Mouse (Mus musculus): ENCODE measurements around the gene 3110040M04Rik.
"Not testable (repeated sequence)": the region's sequence is repeated elsewhere in the genome, so short reads cannot be mapped to it uniquely, and the experiment has no call there.

Gene 3110040M04Rik

GRCm38 (mm10) chr1:151203818-151204217 is at the start of gene 3110040M04Rik:
Gene 3110040M04Rik (plus strand): TSS chr1:151204121.
- not testable (repeated sequence) for DNase-seq

- not testable (repeated sequence) for DNase-seq
Observed at GRCm38 (mm10) chr1:151154131-151154530, 49.8 kb upstream of the 3110040M04Rik start.

- no peak for DNase-seq
Observed at GRCm38 (mm10) chr1:151156129-151156528, 47.8 kb upstream of the 3110040M04Rik start.

- DNase-seq: no peak
Observed at GRCm38 (mm10) chr1:151156777-151157632, 46.9 kb upstream of the 3110040M04Rik start.

GRCm38 (mm10) chr1:151157963-151158856 is 45.7 kb upstream of the 3110040M04Rik start:
- DNase-seq: no peak

- DNase-seq: no peak
Observed at GRCm38 (mm10) chr1:151158857-151159510, 44.9 kb upstream of the 3110040M04Rik start.

GRCm38 (mm10) chr1:151166031-151166430 is 37.9 kb upstream of the 3110040M04Rik start:
- no peak for DNase-seq

GRCm38 (mm10) chr1:151167297-151168047 is 36.4 kb upstream of the 3110040M04Rik start:
- peak; percentile 4 for DNase-seq

- no peak for DNase-seq
Observed at GRCm38 (mm10) chr1:151168637-151169036, 35.3 kb upstream of the 3110040M04Rik start.

- DNase-seq: no peak
Observed at GRCm38 (mm10) chr1:151171572-151172461, 32.1 kb upstream of the 3110040M04Rik start.

GRCm38 (mm10) chr1:151177030-151177936 is 26.6 kb upstream of the 3110040M04Rik start:
- DNase-seq: no peak

- peak; percentile 35 for DNase-seq
Observed at GRCm38 (mm10) chr1:151177937-151178271, 26.0 kb upstream of the 3110040M04Rik start.

GRCm38 (mm10) chr1:151178505-151179083 is 25.3 kb upstream of the 3110040M04Rik start:
- DNase-seq: no peak

- DNase-seq: no peak
Observed at GRCm38 (mm10) chr1:151180167-151180566, 23.8 kb upstream of the 3110040M04Rik start.

- DNase-seq: not testable (repeated sequence)
Observed at GRCm38 (mm10) chr1:151182266-151182665, 21.7 kb upstream of the 3110040M04Rik start, which contains the start of gene Gm47985. Gene Gm47985 (plus strand): TSS chr1:151182537.

- not testable (repeated sequence) for DNase-seq
Observed at GRCm38 (mm10) chr1:151186186-151186585, 17.7 kb upstream of the 3110040M04Rik start.

GRCm38 (mm10) chr1:151186879-151187424 is 17.0 kb upstream of the 3110040M04Rik start:
- DNase-seq: not testable (repeated sequence)

- DNase-seq: no peak
Observed at GRCm38 (mm10) chr1:151188469-151188868, 15.5 kb upstream of the 3110040M04Rik start.

GRCm38 (mm10) chr1:151192075-151192474 is 11.8 kb upstream of the 3110040M04Rik start, which contains the start of gene Gm8947:
Gene Gm8947 (plus strand): TSS chr1:151192376.
- DNase-seq: not testable (repeated sequence)

All from thymus, postnatal 25 days (tissue).